Mouse (Mus musculus): ENCODE measurements around the gene Bglap. TPM values are rescaled to one million over a fixed set of nuclear protein-coding genes. Genes with fewer than 3 reads are reported as not detected.
"Not testable (repeated sequence)": the region's sequence is repeated elsewhere in the genome, so short reads cannot be mapped to it uniquely, and the experiment has no call there.

Gene Bglap
- total RNA-seq, 2 experiments from 2014 or later = 2.7 TPM; not detected in 1

GRCm38 (mm10) chr3:88395288-88395687 lies 11.0 kb upstream of the Bglap start:
- DNase-seq (ENCODE audit: low spot score in 2 of 2) = no peak

GRCm38 (mm10) chr3:88393776-88394375 lies 9.6 kb upstream of the Bglap start:
- no peak for DNase-seq (ENCODE audit: low spot score in 2 of 2)

GRCm38 (mm10) chr3:88382383-88382782 lies 1.9 kb downstream of the Bglap start:
- not testable (repeated sequence) for DNase-seq (ENCODE audit: low spot score in 2 of 2)

- not testable (repeated sequence) for DNase-seq (ENCODE audit: low spot score in 2 of 2)
Measured at GRCm38 (mm10) chr3:88381389-88382315, 2.6 kb downstream of the Bglap start.

- DNase-seq (ENCODE audit: low spot score in 2 of 2) = not testable (repeated sequence)
Measured at GRCm38 (mm10) chr3:88378599-88378998, 5.7 kb downstream of the Bglap start, which contains the start of gene Bglap2. Bglap2 (minus strand) TSS chr3:88378699.

GRCm38 (mm10) chr3:88376644-88377043 lies 7.6 kb downstream of the Bglap start:
- not testable (repeated sequence) for DNase-seq (ENCODE audit: low spot score in 2 of 2)

- not testable (repeated sequence) for DNase-seq (ENCODE audit: low spot score in 2 of 2)
Measured at GRCm38 (mm10) chr3:88375750-88376626, 8.3 kb downstream of the Bglap start.

GRCm38 (mm10) chr3:88372643-88373042 lies 11.6 kb downstream of the Bglap start, which contains the start of gene Bglap3:
Bglap3 (minus strand) TSS chr3:88372743.
- DNase-seq (ENCODE audit: low spot score in 2 of 2) = not testable (repeated sequence)

- DNase-seq (ENCODE audit: low spot score in 2 of 2) = not testable (repeated sequence)
Measured at GRCm38 (mm10) chr3:88368511-88368910, 15.8 kb downstream of the Bglap start.

- not testable (repeated sequence) for DNase-seq (ENCODE audit: low spot score in 2 of 2)
Measured at GRCm38 (mm10) chr3:88367517-88367916, 16.7 kb downstream of the Bglap start.

- peak in 1 of 2 experiments; percentile 43 for DNase-seq (ENCODE audit: low spot score in 2 of 2)
Measured at GRCm38 (mm10) chr3:88366830-88367428, 17.3 kb downstream of the Bglap start.

- DNase-seq (ENCODE audit: low spot score in 2 of 2) = no peak
Measured at GRCm38 (mm10) chr3:88365705-88366361, 18.4 kb downstream of the Bglap start.

GRCm38 (mm10) chr3:88364337-88364736 lies 19.9 kb downstream of the Bglap start, which contains the start of gene Paqr6:
Paqr6 (plus strand) TSS chr3:88364584.
- peak; percentile 59 to 73 for DNase-seq (ENCODE audit: low spot score in 2 of 2)

- peak in 1 of 2 experiments; percentile 50 for DNase-seq (ENCODE audit: low spot score in 2 of 2)
Measured at GRCm38 (mm10) chr3:88363700-88364099, 20.6 kb downstream of the Bglap start.

- peak in 1 of 2 experiments; percentile 53 for DNase-seq (ENCODE audit: low spot score in 2 of 2)
Measured at GRCm38 (mm10) chr3:88361612-88362313, 22.5 kb downstream of the Bglap start.

- no peak for DNase-seq (ENCODE audit: low spot score in 2 of 2)
Measured at GRCm38 (mm10) chr3:88361096-88361495, 23.2 kb downstream of the Bglap start.

GRCm38 (mm10) chr3:88359989-88360388 lies 24.3 kb downstream of the Bglap start:
- no peak for DNase-seq (ENCODE audit: low spot score in 2 of 2)

GRCm38 (mm10) chr3:88359584-88359983 lies 24.7 kb downstream of the Bglap start:
- DNase-seq (ENCODE audit: low spot score in 2 of 2) = no peak

Data from layer of hippocampus, postnatal 10 days (tissue).